Mouse (Mus musculus) ovary, postnatal 10 days (tissue): ENCODE measurements at regions not wholly inside any gene's neighbourhood (a gene's known extent, or its start where the extent isn't known, plus 50 kb on each side); places are given as distances from the start of the nearest gene placed in this dataset.

Experiments
- DNase-seq: peaks from one replicate; pipeline ENCODE4 v3.0.0; 2022; ENCODE audit warnings: low spot score

DNA sequence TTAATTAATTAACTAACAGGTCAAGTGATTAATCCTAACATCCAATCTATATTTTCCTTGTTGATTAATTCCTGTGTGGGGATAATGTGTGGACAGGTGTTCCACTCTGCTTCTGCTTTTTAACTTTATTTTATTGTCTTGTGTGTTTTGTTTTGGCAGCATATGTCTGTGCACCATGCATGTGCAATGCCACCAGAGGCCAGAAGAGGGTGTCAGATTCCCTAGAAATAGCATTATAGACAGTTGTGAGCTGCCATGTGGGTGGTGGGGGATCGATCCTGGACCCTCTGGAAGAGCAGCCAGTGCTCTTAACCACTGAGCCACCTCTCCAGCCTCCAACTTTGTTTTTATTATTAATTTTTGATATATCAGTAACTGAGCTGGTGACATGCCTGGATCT, 65.6 kb downstream of the En1 start:
- DNase-seq = no peak

DNA sequence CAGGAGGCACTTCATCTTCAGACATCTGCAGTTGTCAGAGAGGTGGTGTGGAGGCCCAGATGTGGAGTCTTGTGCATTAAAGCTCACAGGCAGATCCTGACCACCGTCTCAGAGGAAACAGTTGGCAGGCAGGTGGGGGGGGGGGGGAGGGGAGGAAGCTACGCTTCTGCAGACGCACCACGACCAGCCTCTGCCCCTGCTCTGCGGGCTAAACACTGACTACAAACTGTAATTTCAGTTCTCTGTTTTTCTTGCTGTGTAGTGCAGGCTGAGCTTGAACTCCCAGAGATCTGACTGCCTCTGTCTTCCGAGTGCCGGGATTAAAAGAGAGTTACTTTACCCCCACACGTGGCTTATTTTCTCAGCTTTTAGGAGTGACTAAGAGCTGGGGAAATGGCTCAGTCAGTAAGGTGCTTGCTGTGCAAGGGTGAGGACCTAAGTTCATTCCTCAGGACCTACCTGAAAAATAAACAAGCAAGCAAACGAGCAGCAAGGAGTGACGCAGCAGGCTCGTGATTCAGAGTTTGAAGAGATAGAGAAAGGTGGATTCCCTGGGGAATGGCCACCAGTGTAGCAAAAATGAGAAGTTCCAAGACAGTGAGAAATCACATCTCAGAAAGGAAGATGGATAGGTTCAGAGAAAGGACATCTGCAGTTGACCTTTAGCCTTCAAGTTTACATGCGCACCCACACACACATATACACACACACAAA, 81.5 kb downstream of the En1 start:
- no peak for DNase-seq

DNA sequence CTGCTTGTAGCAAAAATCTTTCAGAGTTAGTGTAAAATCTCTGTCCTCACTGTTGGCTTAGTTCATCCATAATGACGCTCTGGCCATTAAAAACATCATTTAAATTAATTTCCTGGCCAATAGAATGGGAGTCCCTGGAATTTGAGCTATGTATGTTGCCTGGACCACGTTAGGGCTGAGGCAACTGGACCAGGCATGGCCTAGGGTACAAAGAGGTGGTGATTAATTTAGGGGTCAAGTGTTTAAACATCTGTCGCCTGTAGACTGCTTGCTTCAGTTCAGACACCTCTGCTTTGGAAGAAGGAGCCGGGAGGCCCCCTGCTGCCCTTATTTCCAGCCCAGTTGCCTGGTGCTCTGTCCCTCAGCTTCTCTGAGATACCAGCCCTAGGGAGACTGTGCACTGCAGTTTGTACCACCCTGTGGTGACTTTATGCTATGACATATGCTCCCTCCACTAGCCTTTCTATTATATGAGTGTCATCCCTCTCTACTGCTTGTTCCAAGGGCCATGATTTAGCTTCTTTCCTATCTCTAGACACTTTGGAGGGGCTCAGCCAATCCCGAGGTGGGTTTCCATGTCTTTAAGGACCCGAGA, 83.5 kb downstream of the En1 start:
- no peak for DNase-seq

DNA sequence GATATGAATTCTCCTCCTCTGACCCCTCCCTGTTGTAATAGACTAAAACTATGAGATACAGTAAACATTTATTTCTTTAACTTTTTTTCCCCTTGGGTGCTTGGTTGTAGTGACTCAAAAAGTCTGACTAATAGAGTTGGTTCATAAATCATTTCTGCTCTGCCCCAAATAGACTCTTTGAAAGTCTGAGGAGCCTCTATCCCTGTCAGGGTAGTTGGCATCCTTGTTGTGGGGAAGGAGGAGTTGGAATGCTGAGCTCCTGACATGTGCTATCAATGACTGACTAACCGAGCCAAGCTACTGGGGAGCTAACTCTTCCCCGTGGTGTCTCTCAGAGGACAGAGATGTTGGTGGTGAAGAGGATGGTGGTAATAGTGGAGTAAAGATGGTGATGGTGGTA, 89.4 kb downstream of the En1 start:
- no peak for DNase-seq

DNA sequence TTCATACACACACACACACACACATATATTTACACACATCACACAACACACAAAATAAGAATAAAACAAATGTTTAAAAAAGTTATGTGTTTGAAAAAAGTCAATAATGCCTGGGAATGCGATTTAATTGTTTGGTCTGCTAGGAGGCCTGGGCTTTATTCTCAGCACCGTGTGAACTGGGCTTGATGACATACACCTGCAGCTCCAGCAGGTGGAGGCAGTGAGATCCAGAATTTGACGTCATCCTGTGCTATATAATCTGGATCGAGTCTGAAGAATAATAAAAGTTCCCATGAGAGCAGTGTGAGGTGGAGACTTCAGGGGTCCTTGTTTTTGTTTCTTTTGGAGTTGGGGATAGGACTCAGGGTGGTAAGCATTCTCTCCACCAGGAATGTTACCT, 96.0 kb downstream of the En1 start:
- DNase-seq = no peak

DNA sequence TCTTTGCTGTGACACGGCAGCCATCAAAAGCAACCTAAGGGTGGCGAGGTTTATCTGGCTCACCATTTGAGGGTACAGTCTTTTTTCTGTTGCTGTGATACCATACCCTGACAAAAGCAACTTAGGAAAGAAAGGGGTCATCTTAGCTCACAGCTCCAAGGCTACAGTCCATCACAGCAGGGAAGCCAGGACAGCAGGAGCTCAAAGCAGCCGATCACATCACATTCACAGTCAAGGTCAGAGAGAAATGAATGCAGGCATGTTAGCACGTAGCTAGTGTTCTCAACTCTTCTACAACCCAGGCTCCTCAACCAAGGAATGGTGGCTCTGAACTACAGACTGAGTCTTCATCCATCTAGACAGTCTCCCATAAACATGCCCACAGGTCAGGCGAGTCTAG, 102.0 kb downstream of the En1 start:
- no peak for DNase-seq

DNA sequence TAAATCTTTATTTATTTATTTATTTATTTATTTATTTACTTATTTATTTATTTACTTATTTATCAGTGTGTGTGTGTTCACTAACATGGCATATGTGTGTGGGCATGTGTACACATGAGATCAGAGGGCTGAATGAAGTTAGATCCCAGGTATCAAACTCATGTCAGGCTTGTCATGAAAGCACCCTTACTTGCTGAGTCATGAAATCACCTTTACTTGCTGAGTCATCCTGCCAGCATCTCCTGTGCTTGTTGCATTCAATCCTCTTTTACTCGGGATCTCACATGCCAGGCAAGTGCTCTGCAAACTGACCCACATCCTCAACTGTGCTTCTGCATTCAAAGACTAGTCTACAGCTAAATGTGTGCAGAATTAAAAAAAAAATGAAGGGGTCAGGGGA, 103.8 kb downstream of the En1 start:
- DNase-seq = no peak

DNA sequence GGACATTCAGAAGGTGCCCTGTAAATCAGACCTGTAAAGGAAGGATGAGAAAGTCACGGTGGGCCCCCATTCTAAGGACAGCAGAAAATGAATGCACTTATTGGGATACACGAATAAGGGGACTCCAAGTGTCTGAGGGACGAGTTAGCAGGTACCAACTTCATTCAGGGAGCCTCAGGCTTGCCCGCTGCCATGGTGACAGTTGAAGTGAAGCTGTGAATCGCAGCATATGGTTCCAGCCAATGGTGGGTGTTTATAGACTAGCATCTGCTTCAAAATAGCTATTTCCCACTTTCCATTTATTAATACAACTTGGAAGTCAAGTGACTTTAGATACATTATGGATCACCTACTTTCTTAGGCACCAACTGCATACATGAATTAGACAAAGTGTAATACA, 106.3 kb downstream of the En1 start:
- no peak for DNase-seq

DNA sequence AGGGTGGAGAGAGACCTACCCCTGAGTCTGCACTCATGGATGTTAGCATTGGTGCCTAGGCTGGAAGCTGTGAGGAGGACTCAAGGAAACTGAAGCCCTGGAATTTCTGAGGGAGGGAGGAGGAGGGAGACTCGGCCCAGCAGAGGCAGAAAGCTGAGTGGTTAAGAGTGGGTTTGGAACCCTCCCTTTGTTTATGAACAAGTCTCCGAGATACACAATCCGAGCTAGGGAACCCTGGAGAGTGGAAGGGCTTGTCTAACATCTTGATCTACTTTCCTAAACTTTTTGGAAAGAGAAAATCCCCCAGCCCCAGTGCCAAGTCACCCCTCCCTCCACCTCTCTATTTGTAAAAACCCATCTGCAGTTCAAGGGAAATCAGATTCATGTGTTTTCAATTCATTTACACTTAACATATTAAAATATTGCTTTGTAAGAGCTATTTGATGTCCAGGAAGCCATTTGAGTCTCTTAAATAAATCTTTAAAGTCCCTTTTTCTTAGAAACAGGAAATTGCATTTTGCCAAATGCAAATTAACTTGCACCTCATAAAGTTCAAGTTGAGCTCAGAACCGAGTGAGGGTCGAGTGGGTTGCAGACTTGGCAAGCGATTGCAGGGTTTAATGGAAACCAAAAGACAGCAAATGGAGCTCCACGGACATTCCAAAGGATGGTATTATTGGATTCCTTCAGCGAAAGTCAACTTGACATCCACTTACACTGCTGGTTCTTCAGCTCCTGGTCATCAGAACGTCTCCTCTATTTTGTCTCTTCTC, 113.1 kb downstream of the En1 start:
- DNase-seq = no peak

DNA sequence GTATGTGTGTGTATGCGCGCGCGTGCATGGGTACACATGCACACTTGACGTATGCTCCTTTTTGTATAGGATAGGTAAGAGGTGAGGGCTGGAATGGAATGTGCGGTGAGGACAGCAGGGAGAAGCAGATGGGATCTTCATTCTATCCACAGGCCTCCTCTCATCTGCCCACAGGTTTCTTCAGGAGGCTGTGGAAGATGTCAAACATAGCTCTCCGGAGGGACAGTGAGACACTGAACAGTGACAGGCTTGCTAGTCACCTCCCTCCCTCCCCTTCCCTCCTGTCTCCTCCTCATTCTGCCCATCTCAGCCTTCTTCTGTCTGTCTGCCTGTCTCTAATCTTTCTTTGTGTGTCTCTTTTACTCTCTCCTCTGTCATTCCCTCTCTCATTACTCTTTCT, 124.6 kb downstream of the En1 start:
- no peak for DNase-seq

DNA sequence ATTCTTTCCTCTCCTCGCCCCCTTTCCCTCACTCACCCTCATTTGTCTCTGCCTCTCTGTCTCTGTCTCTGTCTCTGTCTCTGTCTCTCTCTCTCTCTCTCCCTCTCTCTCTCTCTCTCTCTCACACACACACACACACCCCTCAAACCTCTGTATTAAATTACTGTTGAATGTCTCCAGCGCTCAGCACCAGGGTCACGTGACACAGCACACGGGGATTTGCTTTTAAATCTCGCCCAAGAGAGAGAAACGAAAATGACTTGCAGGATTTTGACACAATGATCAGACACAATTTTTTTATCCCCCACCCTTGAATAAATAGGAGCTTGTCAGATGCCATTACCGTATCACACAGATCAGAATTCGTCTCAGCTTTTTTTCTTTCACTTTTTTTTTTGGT, 125.2 kb downstream of the En1 start:
- no peak for DNase-seq

DNA sequence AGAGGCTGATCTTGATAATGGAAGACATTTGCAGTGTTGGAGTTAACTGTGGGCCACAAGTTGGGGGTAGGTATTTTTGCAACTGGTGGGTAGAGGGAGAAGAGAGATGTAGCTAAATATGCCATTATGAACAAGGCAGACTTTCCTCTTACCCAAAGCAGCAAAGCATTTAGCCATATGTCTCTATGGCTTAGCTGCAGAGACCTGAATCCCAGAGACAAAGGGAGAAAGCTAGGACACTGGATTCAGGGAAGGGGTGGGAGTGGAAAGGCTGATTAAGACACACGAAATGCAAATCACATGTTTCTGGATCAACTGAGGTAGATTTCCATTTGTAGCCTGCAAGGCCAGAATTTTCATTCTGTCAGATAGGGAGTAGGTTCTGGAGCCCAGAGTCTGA, 129.8 kb downstream of the En1 start:
- DNase-seq = no peak

DNA sequence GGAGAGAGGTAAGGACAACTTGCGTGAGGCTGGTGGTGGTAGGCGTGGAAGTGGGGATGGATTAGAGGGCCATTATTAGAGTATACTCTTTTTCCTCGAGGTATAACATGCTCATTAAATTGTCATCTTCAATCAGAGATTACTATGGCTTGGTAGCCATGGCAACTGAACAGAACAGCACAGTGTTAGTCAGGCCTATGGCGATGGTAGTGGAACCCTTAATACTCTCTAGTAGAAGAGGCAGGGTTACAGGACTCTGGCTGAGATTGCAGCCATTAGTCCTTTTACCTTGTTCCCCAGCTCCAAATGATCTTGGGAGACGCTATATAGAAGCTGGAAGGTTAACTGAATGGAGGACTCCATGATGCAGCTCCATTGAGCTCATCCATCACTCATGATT, 131.5 kb downstream of the En1 start:
- no peak for DNase-seq

DNA sequence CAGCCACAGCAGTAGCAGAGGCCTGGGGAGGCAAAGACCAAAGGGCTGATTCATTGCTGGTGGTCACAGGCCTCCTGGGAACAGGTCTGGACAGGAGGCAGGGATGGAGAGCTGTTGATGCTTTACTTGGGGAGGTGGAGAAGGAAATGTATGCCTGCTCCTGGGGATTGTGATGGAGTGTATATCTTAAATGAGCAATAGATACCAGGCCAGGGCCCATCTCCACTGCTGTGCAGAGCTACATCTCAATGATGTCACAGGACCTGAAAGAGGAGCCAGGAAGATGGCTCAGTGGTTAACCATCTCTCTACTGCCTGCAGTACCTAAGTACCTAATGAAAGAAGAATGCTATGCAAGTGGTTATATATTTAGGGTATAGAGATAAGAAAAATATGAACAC, 132.6 kb downstream of the En1 start:
- DNase-seq = no peak

DNA sequence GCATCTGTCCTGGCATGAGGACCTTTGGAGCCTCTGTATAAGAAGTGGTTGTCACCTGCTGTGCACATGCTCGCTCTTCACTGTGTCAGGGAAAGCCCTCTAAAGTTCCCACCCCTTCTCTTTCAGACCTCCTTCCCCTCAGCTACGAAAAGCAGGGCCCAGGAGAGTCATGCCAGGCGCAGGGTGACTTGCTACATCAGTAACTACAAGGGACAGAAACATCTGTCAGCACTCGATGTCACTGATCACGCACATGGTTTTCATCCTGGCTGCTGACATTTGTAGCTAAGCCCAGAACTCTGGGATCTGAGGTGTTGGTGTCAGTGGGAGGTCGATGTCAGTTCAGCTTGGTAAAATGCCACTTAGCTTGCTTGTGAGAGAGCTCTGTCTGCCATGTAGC, 137.3 kb downstream of the En1 start:
- no peak for DNase-seq

DNA sequence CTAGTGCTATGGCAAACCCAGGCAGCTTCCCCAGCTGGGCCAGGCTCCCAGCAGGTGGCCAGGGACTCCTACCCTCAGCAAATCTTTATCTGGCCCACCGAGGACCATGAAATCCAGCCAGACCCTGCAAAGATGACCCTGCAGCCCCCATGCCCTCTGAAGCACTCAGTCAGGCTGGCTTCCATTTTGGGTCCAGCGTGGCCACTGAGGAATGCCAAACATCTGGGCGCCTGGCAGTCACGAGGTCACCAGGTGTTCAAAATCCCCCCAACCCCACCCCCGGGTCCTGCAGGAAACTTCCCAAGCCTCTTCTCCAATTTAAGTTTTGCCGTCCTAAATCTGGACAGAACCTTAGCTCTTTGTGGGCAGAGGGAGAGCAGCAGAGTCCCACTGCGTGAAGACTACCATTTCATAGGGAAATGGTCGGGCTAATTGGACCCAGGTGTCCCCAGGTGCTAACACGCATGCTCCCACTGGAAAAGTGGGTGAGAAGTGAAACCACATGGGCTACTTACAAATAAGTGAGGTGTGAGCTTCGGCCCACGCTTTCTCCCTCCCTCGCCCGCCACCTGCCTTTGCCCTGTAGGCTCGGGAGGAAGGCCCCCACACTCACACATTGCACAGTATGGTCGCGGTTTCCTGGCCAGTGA, 139.0 kb downstream of the En1 start:
- DNase-seq = no peak

DNA sequence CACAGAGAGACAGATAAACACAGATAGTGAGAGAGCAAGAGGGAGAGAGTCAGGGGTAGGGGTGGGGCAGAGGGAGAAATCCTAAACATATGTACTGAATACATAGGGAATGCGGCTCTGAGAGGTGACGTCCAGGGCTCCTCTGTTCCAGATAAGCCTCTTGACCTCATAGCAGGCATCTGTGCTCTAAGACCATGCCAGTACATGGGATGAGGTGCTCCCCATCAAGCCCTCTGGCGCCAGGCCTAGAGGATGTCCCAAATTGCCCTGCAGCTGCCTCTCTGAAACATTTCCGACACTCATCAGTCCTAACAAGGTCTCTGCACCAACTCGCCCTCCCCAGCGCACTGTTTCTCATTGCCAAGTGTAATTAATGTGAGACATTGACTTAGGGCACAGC, 146.7 kb downstream of the En1 start:
- no peak for DNase-seq

DNA sequence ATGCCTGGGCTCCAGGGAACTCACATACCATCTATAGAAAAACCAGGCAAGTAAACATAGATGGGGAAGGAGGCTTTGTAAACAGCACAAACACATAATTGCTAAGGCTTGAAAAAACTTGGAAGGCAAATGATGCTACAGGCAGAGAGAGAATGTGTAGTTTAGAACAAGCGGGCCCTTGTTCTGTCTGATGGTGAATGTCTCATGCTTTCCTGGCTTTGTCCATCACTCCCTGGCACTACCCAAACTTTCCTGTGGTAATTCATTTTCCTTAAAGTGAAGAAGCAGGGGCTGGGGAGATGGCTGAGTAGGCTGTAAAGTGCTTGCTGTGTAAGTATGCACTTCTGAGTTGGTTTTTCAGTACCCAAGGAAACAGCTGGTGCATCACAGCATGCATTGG, 151.2 kb downstream of the En1 start:
- DNase-seq = no peak

DNA sequence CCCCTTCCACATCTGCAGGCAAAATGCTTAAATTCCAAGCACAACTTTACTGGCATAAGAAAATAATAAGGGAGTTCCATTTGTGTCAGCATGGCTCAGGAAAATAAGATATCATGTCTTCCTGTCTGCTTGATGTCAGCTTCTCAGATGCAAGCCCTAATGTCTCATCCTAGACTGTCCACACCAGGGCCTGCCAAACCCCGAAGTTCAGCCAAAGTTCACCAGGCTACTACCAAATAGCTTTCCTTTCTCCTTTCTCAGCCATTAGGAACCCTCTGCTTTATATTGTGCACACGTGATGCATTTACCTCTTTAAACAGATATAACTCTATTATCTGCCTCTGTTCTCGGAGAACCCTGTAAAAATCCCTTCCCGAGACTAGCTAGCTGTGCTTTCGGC, 152.1 kb downstream of the En1 start:
- no peak for DNase-seq

DNA sequence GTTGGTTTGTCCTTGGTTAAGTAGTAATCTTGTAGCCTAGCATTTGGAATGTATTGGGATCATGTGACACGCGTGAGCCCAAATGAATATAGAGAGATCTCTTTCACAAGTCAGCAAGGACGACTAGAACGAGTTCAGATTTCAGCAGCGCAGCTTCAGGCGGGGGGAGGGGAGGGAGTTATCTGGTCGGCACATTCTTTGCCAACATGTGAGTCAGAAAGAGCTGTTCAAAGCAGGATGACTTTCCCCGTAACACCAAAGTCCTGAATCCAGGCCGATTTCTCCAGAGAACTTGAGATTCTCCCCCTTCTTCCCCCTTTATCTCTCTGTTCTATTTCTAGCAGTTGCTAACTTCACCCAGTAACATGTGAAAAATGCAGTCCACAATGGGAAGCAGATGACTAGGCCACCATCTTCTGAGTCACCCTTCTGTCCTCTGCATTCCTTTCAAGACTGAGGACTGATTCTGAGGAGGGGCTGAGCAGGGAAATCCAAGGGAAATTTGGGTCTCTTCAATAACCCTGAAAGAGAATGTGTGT, 155.1 kb downstream of the En1 start:
- DNase-seq = no peak

DNA sequence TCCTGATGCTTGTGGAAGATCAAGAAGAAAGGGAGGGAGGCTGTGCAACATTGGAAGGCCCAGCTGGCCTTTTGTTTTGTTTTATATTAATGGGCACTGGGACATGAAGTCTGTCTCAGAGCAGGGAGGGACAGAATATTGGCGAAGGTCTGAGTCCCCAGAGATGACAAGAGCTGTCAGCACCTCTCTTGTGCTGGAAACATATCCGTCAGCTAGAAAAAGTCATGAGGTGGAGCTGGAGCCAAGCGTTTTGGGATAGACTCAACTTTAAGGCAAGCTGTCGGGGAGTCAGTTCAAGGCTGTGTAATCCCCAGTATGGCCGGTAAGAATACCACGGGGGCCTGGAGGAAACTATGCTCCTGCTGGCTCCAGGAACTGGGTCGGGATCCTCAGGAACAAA, 156.0 kb downstream of the En1 start:
- no peak for DNase-seq

DNA sequence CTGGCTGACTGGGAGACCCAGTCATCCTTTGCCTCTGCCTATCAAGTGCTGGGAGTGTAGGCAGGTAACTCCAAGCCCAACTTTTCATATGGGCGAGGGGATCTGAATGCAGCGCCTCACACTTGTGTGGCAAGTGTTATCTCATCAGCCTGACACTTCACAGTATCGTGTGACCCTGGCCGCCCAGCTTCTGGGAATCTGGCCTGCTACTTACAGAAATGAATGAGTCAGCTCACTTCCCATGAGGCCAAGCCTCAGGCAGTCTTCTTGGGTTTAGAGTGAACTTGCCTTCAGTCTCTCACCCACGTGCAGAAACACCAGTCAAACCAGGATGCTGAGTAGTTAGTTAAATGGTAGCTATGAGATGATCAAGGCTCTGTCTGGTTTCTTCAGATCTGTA, 156.5 kb downstream of the En1 start:
- DNase-seq = no peak

DNA sequence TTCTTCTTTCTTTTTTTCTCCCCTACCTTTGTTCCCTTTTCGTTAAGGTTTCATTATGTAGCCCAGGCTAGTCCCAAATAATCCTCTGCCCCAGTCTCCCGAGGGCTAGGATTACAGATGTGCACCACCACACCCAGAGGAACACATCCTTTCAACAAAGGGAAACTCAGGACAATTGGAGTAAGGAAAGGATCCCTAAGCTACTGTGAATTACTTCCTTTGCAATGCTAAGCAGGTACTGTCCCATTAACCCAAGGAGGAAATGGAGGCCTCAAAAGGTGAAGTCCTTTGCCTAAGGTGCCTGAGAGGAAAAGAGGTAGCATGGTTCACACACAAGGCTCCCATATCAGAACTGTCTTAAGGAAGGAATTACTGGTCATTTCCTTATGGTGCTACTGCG, 157.2 kb downstream of the En1 start:
- DNase-seq = no peak
